Mouse (Mus musculus): Measurements from ENCODE around the gene Laptm4a.

- TF ChIP-seq TAL1 (IDR thresholded peaks at IDR 0.05; ENCODE audit: low read length) (no peak), GATA1 (IDR thresholded peaks at IDR 0.05; ENCODE audit: low read length) (no peak)
Observed at GRCm38 (mm10) chr12:8885146-8885543, 36.3 kb upstream of the Laptm4a start.
